Comparison of ENCODE assay signal across 17 mouse cellular contexts in genomic region chr2:71104696-71105095, GRCm38 (mm10).
"Had no signal": no experiment of that assay in that cellular context is flagged by ENCODE, and none has a peak within 500 bp of the region (broad histone marks: within the 10 kb centered on the region; RNA-seq: fewer than 3 reads in every experiment).

No protein-coding gene starts in this region.

- DNase-seq: kidney, adult 18-20 months; kidney, adult 9 months; kidney, postnatal 14 days; kidney, postnatal 4 days; liver; liver, embryonic 13.5 days; lung, adult 2 months; lung, postnatal 14 days; lung, postnatal 4 days; thymus, postnatal 25 days had no signal

- H3K4me3 ChIP-seq: limb, embryonic 10.5 days; limb, embryonic 13.5 days; liver, embryonic 13.5 days; midbrain, embryonic 12.5 days; myocyte; neural tube, embryonic 13.5 days; stomach, embryonic 15.5 days had no signal

- H3K27me3 ChIP-seq: limb, embryonic 13.5 days; liver, embryonic 13.5 days; midbrain, embryonic 12.5 days; neural tube, embryonic 13.5 days; stomach, embryonic 15.5 days had no signal

- ATAC-seq: midbrain, embryonic 16.5 days had no signal

- H3K36me3 ChIP-seq: limb, embryonic 13.5 days; stomach, embryonic 15.5 days had no signal

- H3K4me2 ChIP-seq: limb, embryonic 13.5 days; liver, embryonic 13.5 days; midbrain, embryonic 12.5 days; neural tube, embryonic 13.5 days; stomach, embryonic 15.5 days had no signal

- H3K9ac ChIP-seq: limb, embryonic 13.5 days; liver, embryonic 13.5 days; midbrain, embryonic 12.5 days; neural tube, embryonic 13.5 days; stomach, embryonic 15.5 days had no signal

- H3K9me3 ChIP-seq: limb, embryonic 10.5 days; limb, embryonic 13.5 days; liver, embryonic 13.5 days; midbrain, embryonic 12.5 days; neural tube, embryonic 13.5 days; stomach, embryonic 15.5 days had no signal

- H3K4me1 ChIP-seq: limb, embryonic 10.5 days; limb, embryonic 13.5 days; liver, embryonic 13.5 days; midbrain, embryonic 12.5 days; neural tube, embryonic 13.5 days; stomach, embryonic 15.5 days had no signal

- H3K27ac ChIP-seq: limb, embryonic 10.5 days; limb, embryonic 13.5 days; liver, embryonic 13.5 days; midbrain, embryonic 12.5 days; neural tube, embryonic 13.5 days; stomach, embryonic 15.5 days had no signal
